Mouse (Mus musculus) embryonic stem cell, embryonic (primary cell): ENCODE measurements around the gene Ceacam1.
"Not testable (repeated sequence)": the region's sequence is repeated elsewhere in the genome, so short reads cannot be mapped to it uniquely, and the experiment has no call there.

Experiments
- CTCF ChIA-PET, 4 experiments: fragments of 300-600 bp in 2 of 4; fragments of 350-600 bp in 2 of 4; sonication (Branson Sonifier 250); formaldehyde crosslinking; loops; one replicate each; lab custom pipeline; 2022; ENCODE audit warnings: inconsistent platforms in 2 of 4; lab: Charles Lee
- POLR2A ChIA-PET, 4 experiments: fragments of 300-600 bp in 2 of 4; fragments of 350-600 bp in 2 of 4; sonication (Branson Sonifier 250); formaldehyde crosslinking; loops; one replicate each; lab custom pipeline; 2022; ENCODE audit warnings: antibody characterized with exemption in 4 of 4, inconsistent platforms in 1 of 4; lab: Charles Lee

The Ceacam1 gene

GRCm38 (mm10) chr7:25477091-25477751, at the start of gene Ceacam1:
Gene Ceacam1 (minus strand): TSS chr7:25477603.
- ChIA-PET POLR2A (interaction anchor here (0.6 to 2.1 kb wide), 8 partner anchors 42 to 700 kb away, joined by 3 to 12 read pairs (median 4); partner anchors contain the start of genes Ceacam2 (in 2 of the 4) and Ceacam10 (in 1 of the 4)), CTCF (interaction anchor here (0.5 to 1.7 kb wide), 16 partner anchors 44 to 700 kb away, joined by 3 to 10 read pairs (median 4); partner anchors contain the start of genes Ceacam10 (in 1 of the 4) and Ceacam2 (in 1 of the 4))

GRCm38 (mm10) chr7:25516070-25516777, 38.8 kb upstream of the Ceacam1 start:
- CTCF ChIA-PET, POLR2A ChIA-PET: not testable (repeated sequence)

- CTCF ChIA-PET, POLR2A ChIA-PET: not testable (repeated sequence)
Measured at GRCm38 (mm10) chr7:25515667-25516066, 38.3 kb upstream of the Ceacam1 start.

GRCm38 (mm10) chr7:25509925-25510324, 32.5 kb upstream of the Ceacam1 start:
- POLR2A ChIA-PET = no interaction called here

GRCm38 (mm10) chr7:25494649-25495048, 17.2 kb upstream of the Ceacam1 start:
- CTCF ChIA-PET = no interaction called here
- POLR2A ChIA-PET = no interaction called here

More at GRCm38 (mm10) chr7:25509925-25510324, 32.5 kb upstream of the Ceacam1 start:
- CTCF ChIA-PET = interaction anchor here in 1 of 4 experiments (0.6 kb wide), 1 partner anchor 433 kb away, joined by 3 read pairs; no protein-coding TSS in a partner anchor

- POLR2A ChIA-PET, CTCF ChIA-PET: not testable (repeated sequence)
Measured at GRCm38 (mm10) chr7:25490698-25491097, 13.3 kb upstream of the Ceacam1 start.

GRCm38 (mm10) chr7:25489382-25489781, 12.0 kb upstream of the Ceacam1 start:
- POLR2A ChIA-PET, CTCF ChIA-PET: not testable (repeated sequence)

- CTCF ChIA-PET = interaction anchor here in 1 of 4 experiments (2.3 kb wide), 1 partner anchor 113 kb away, joined by 5 read pairs; no protein-coding TSS in a partner anchor
Measured at GRCm38 (mm10) chr7:25486186-25486585, 8.8 kb upstream of the Ceacam1 start.

GRCm38 (mm10) chr7:25485061-25485460, 7.7 kb upstream of the Ceacam1 start:
- CTCF ChIA-PET = interaction anchor here in 1 of 4 experiments (0.6 to 2.3 kb wide), 3 partner anchors 114 to 187 kb away, joined by 3 to 5 read pairs (median 3); no protein-coding TSS in a partner anchor
- POLR2A ChIA-PET = interaction anchor here in 2 of 4 experiments (0.6 to 0.7 kb wide), 2 partner anchors 188 to 307 kb away, joined by 3 read pairs; no protein-coding TSS in a partner anchor

More at GRCm38 (mm10) chr7:25486186-25486585, 8.8 kb upstream of the Ceacam1 start:
- POLR2A ChIA-PET = no interaction called here

- CTCF ChIA-PET = interaction anchor here in 3 of 4 experiments (0.7 to 4.0 kb wide), 5 partner anchors 109 to 377 kb away, joined by 3 to 20 read pairs (median 5); no protein-coding TSS in a partner anchor
Measured at GRCm38 (mm10) chr7:25483133-25483735, 5.8 kb upstream of the Ceacam1 start.

GRCm38 (mm10) chr7:25480791-25481190, 3.4 kb upstream of the Ceacam1 start:
- ChIA-PET CTCF (interaction anchor here in 3 of 4 experiments (0.7 to 4.0 kb wide), 8 partner anchors 56 to 331 kb away, joined by 3 to 20 read pairs (median 6); no protein-coding TSS in a partner anchor), POLR2A (interaction anchor here in 2 of 4 experiments (0.6 to 1.5 kb wide), 3 partner anchors 50 to 119 kb away, joined by 3 to 4 read pairs (median 4); no protein-coding TSS in a partner anchor)

More at GRCm38 (mm10) chr7:25483133-25483735, 5.8 kb upstream of the Ceacam1 start:
- POLR2A ChIA-PET = interaction anchor here in 1 of 4 experiments (1.6 kb wide), 1 partner anchor 116 kb away, joined by 5 read pairs; no protein-coding TSS in a partner anchor

GRCm38 (mm10) chr7:25479440-25479839, 2.0 kb upstream of the Ceacam1 start:
- CTCF ChIA-PET = interaction anchor here (0.6 to 4.0 kb wide), 25 partner anchors 43 to 1403 kb away, joined by 3 to 20 read pairs (median 5); no protein-coding TSS in a partner anchor

GRCm38 (mm10) chr7:25477752-25478093, 320 bp upstream of the Ceacam1 start:
- CTCF ChIA-PET = interaction anchor here (0.8 to 1.7 kb wide), 12 partner anchors 51 to 701 kb away, joined by 3 to 10 read pairs (median 4); partner anchors contain the start of genes Ceacam10 (in 1 of the 4) and Ceacam2 (in 1 of the 4)

More at GRCm38 (mm10) chr7:25479440-25479839, 2.0 kb upstream of the Ceacam1 start:
- POLR2A ChIA-PET = interaction anchor here (0.7 to 1.4 kb wide), 6 partner anchors 54 to 590 kb away, joined by 3 to 6 read pairs (median 4); no protein-coding TSS in a partner anchor

GRCm38 (mm10) chr7:25471821-25472220, 5.6 kb downstream of the Ceacam1 start:
- CTCF ChIA-PET, POLR2A ChIA-PET: not testable (repeated sequence)

More at GRCm38 (mm10) chr7:25477752-25478093, 320 bp upstream of the Ceacam1 start:
- POLR2A ChIA-PET = interaction anchor here (0.6 to 2.1 kb wide), 8 partner anchors 42 to 700 kb away, joined by 3 to 12 read pairs (median 4); partner anchors contain the start of genes Ceacam2 (in 2 of the 4) and Ceacam10 (in 1 of the 4)

GRCm38 (mm10) chr7:25465586-25465985, 11.8 kb downstream of the Ceacam1 start:
- CTCF ChIA-PET, POLR2A ChIA-PET: not testable (repeated sequence)

- CTCF ChIA-PET = no interaction called here
- POLR2A ChIA-PET = no interaction called here
Measured at GRCm38 (mm10) chr7:25465010-25465409, 12.4 kb downstream of the Ceacam1 start.

GRCm38 (mm10) chr7:25462033-25462337, 15.4 kb downstream of the Ceacam1 start:
- POLR2A ChIA-PET = not testable (repeated sequence)
- CTCF ChIA-PET = interaction anchor here in 1 of 4 experiments (0.7 kb wide), 1 partner anchor 39 kb away, joined by 3 read pairs; no protein-coding TSS in a partner anchor

GRCm38 (mm10) chr7:25461336-25462032, 15.9 kb downstream of the Ceacam1 start:
- POLR2A ChIA-PET = not testable (repeated sequence)

More at GRCm38 (mm10) chr7:25461336-25462032, 15.9 kb downstream of the Ceacam1 start:
- CTCF ChIA-PET = interaction anchor here in 1 of 4 experiments (0.7 kb wide), 1 partner anchor 38 kb away, joined by 3 read pairs; no protein-coding TSS in a partner anchor
